Mouse (Mus musculus): ENCODE results near the gene C1s1. TPM values are rescaled to one million over a fixed set of nuclear protein-coding genes. Genes with fewer than 3 reads are reported as not detected.
"Not testable (repeated sequence)": the region's sequence is repeated elsewhere in the genome, so short reads cannot be mapped to it uniquely, and the experiment has no call there.

C1s1 gene
- polyA plus RNA-seq, 1 experiment, result 4.0 TPM

- Histone ChIP-seq H3K4me1 (ENCODE audit: control insufficient read depth, insufficient read depth, low read length) (no peaks in the 10 kb centered on the region), H3K27ac (ENCODE audit: insufficient read depth, low read length) (no peak overlapping the region), H3K4me3 (ENCODE audit: insufficient read depth, low read length) (no peak overlapping the region)
- no peak for TF ChIP-seq CTCF (IDR thresholded peaks at IDR 0.05; ENCODE audit: extremely low read depth, insufficient read depth, low read length)
- no peak for TF ChIP-seq POLR2A (IDR thresholded peaks at IDR 0.05; ENCODE audit: extremely low read depth, insufficient read depth, low read length)
These were observed 48.3 kb downstream of the C1s1 start for GRCm38 (mm10) chr6:124493886-124494285.

DNA sequence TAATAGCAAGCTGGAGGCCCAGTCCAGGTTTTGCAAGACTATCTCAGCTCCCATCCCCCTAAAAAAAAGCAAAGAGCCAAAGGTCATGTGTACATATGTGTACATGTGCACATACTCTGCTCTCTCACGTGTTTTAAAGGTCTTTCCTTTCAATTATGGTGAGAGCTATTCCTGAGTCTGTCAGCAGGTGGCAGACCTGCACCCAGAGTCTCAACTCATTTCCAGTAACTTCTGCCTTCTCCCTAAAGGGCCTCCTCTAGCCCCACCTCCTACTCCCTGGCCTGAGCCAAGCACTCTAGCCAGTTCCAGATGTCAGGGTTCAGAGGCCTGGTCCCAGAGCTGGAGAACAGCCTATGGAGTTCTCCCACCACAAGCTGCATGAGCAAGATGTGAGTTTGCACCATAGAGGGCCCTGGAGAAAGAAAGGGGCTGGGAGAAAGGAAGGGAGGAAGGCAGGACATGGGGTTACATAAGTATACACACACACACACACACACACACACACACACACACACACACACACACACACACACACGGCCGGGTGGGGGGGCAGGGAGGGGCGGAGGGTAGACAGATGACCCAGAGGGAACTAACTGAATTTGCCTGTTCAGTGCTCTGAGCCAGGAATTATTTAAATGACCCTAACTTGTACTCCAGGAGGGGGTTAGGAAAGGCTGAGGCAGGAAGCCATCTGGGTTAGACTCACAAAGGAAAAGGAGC is 49.2 kb downstream of the C1s1 start, which contains the start of gene C1rl:
TSS of gene C1rl (plus strand) at position 272 of the 720 bp plus-strand sequence.
- Histone ChIP-seq H3K27ac (ENCODE audit: insufficient read depth, low read length) (no peak within 1 kb of the TSS), H3K4me3 (ENCODE audit: insufficient read depth, low read length) (no peak within 1 kb of the TSS), H3K4me1 (ENCODE audit: control insufficient read depth, insufficient read depth, low read length) (no peaks in the 10 kb centered on the region)
- TF ChIP-seq CTCF (IDR thresholded peaks at IDR 0.05; ENCODE audit: extremely low read depth, insufficient read depth, low read length) (peak; percentile 78), POLR2A (IDR thresholded peaks at IDR 0.05; ENCODE audit: extremely low read depth, insufficient read depth, low read length) (no peak)

DNA sequence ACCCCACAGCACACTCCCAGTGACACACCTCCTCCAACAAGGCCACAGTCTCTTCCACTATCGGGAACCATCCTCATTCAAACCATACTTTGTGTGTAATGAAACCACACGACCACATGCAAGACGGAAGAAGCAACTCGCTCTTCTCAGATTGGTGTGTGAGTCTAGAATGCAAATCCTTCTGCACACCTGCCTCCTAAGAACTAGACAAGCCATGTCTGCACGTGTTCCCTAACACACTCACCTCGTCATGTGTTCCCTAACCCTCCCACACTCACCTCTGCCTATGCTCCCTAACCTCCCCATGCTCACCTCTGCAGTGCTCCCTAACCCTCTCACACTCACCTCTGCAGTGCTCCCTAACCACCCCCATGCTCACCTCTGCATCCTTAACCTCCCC is 50.7 kb downstream of the C1s1 start:
- no peak overlapping the region for H3K4me3 ChIP-seq (ENCODE audit: insufficient read depth, low read length)
- no peaks in the 10 kb centered on the region for H3K4me1 ChIP-seq (ENCODE audit: control insufficient read depth, insufficient read depth, low read length)
- TF ChIP-seq POLR2A (IDR thresholded peaks at IDR 0.05; ENCODE audit: extremely low read depth, insufficient read depth, low read length) (no peak), CTCF (IDR thresholded peaks at IDR 0.05; ENCODE audit: extremely low read depth, insufficient read depth, low read length) (no peak)
- H3K27ac ChIP-seq (ENCODE audit: insufficient read depth, low read length), result no peak overlapping the region

- H3K27ac ChIP-seq (ENCODE audit: insufficient read depth, low read length), result no peak overlapping the region
- no peaks in the 10 kb centered on the region for H3K4me1 ChIP-seq (ENCODE audit: control insufficient read depth, insufficient read depth, low read length)
- H3K4me3 ChIP-seq (ENCODE audit: insufficient read depth, low read length), result no peak overlapping the region
- TF ChIP-seq CTCF (IDR thresholded peaks at IDR 0.05; ENCODE audit: extremely low read depth, insufficient read depth, low read length), result no peak
- TF ChIP-seq POLR2A (IDR thresholded peaks at IDR 0.05; ENCODE audit: extremely low read depth, insufficient read depth, low read length), result no peak
These were observed 53.2 kb downstream of the C1s1 start for GRCm38 (mm10) chr6:124488952-124489351.

- H3K4me3 ChIP-seq (ENCODE audit: insufficient read depth, low read length), result no peak overlapping the region
- H3K4me1 ChIP-seq (ENCODE audit: control insufficient read depth, insufficient read depth, low read length), result no peaks in the 10 kb centered on the region
- no peak for TF ChIP-seq CTCF (IDR thresholded peaks at IDR 0.05; ENCODE audit: extremely low read depth, insufficient read depth, low read length)
- no peak for TF ChIP-seq POLR2A (IDR thresholded peaks at IDR 0.05; ENCODE audit: extremely low read depth, insufficient read depth, low read length)
- no peak overlapping the region for H3K27ac ChIP-seq (ENCODE audit: insufficient read depth, low read length)
These were observed 54.6 kb downstream of the C1s1 start for GRCm38 (mm10) chr6:124487509-124487908.

DNA sequence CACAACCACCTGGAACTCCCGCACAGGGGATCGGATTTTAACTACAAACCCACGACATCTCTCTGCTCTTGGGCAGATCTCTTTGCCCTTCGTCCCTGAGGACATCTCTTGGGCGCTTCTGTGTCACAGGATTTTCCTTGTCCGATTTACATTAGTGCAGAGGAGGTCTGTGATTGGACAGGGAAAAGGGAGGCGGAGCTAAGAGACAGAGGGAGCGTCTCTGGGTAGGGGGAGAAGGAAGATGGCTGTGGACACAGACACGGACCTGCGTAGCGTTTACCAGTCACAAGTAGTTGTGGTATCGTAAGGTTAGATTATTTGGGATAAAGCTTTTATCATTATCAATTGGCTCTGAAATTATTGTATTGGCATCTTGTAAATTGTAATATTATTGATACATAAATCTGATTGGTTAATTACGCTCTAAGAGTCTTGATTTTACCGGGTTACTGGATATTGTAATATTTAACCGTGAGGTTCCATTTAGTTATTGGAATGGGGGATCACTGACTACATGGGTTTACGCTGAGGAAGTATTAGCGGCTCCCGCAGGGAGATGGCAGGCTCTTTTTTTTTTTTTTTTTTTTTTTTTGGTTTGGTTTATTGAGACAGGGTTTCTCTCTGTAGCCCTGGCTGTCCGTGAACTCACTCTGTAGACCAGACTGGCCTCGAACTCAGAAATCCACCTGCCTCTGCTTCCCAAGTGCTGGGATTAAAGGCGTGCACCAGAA is 56.6 kb downstream of the C1s1 start:
- Histone ChIP-seq H3K4me1 (ENCODE audit: control insufficient read depth, insufficient read depth, low read length) (no peaks in the 10 kb centered on the region), H3K27ac (ENCODE audit: insufficient read depth, low read length) (no peak overlapping the region), H3K4me3 (ENCODE audit: insufficient read depth, low read length) (peak overlapping the region; percentile 29; the same call in 1 of the 2 replicates)
- TF ChIP-seq CTCF (IDR thresholded peaks at IDR 0.05; ENCODE audit: extremely low read depth, insufficient read depth, low read length), result no peak
- peak; percentile 62; the same call in 1 of the 2 replicates for TF ChIP-seq POLR2A (IDR thresholded peaks at IDR 0.05; ENCODE audit: extremely low read depth, insufficient read depth, low read length)

- no peak overlapping the region for H3K27ac ChIP-seq (ENCODE audit: insufficient read depth, low read length)
- no peaks in the 10 kb centered on the region for H3K4me1 ChIP-seq (ENCODE audit: control insufficient read depth, insufficient read depth, low read length)
- H3K4me3 ChIP-seq (ENCODE audit: insufficient read depth, low read length), result no peak overlapping the region; the same call in 1 of the 2 replicates
- TF ChIP-seq CTCF (IDR thresholded peaks at IDR 0.05; ENCODE audit: extremely low read depth, insufficient read depth, low read length) (no peak), POLR2A (IDR thresholded peaks at IDR 0.05; ENCODE audit: extremely low read depth, insufficient read depth, low read length) (no peak)
These were observed 57.3 kb downstream of the C1s1 start for GRCm38 (mm10) chr6:124484851-124485250.

DNA sequence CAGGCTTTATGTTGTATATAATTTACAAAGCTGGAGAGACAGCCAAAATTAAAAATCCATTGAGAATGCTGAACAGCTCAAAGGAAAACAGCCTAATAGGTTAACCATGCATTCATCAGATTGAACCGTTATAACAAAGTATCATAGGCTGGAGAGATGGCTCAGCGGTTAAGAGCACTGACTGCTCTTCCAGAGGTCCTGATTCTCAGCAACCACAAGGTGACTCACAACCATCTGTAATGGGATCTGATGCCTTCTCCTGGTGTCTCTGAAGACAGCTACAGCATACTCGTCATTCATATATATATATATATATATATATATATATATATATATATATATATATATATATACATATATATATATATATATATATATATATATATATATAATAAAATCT is 58.3 kb downstream of the C1s1 start:
- not testable (repeated sequence) for H3K4me1 ChIP-seq (ENCODE audit: control insufficient read depth, insufficient read depth, low read length); H3K27ac ChIP-seq (ENCODE audit: insufficient read depth, low read length); H3K4me3 ChIP-seq (ENCODE audit: insufficient read depth, low read length)

DNA sequence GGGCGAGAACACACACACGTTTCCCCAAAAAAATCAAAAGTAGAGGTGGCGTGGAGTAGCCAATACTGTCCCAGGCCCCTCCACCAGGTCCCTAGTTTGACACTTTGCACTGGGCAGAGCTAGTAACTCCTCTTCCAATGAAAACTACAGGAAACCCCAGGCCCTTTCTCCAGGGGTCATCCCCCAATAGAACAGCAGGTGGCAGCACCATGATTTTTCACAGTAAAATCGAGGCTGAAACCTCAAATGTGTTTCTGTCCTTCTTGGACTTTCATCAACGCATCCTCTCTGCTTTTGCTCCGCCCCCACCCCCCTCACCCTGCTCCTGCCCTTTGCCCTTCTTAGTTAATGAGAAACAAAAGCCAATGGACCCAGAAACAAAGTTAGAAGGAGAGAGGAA is 60.6 kb downstream of the C1s1 start:
- H3K4me3 ChIP-seq (ENCODE audit: insufficient read depth, low read length), result no peak overlapping the region
- TF ChIP-seq CTCF (IDR thresholded peaks at IDR 0.05; ENCODE audit: extremely low read depth, insufficient read depth, low read length) (peak; percentile 54), POLR2A (IDR thresholded peaks at IDR 0.05; ENCODE audit: extremely low read depth, insufficient read depth, low read length) (no peak)
- H3K27ac ChIP-seq (ENCODE audit: insufficient read depth, low read length), result no peak overlapping the region

More for the DNA sequence above, 60.6 kb downstream of the C1s1 start:
- H3K4me1 ChIP-seq (ENCODE audit: control insufficient read depth, insufficient read depth, low read length), result no peaks in the 10 kb centered on the region

Other genes with a start within 250 kb of the C1s1 start
- gene Cd163, start 237.7 kb downstream of the C1s1 start, polyA plus RNA-seq (2012; rRNA removed), result 0.35 and 0.44 TPM in 2 replicates
- 53.7 and 60.7 TPM in 2 replicates for gene Pex5, start 127.3 kb downstream of the C1s1 start, polyA plus RNA-seq (2012; rRNA removed)
- 280 TPM in 2 replicates for gene Clstn3, start 77.6 kb downstream of the C1s1 start, polyA plus RNA-seq (2012; rRNA removed)
- gene C1rl, start 49.2 kb downstream of the C1s1 start, polyA plus RNA-seq (2012; rRNA removed), result 0.19 and 0.38 TPM in 2 replicates
- 2.1 TPM in 2 replicates for gene C1ra, start 30.0 kb downstream of the C1s1 start, polyA plus RNA-seq (2012; rRNA removed)
- gene C1rb, start 27.9 kb upstream of the C1s1 start, polyA plus RNA-seq (2012; rRNA removed), result not detected in 2 replicates
- 0.29 and 0.34 TPM in 2 replicates for gene C1s2, start 93.7 kb upstream of the C1s1 start, polyA plus RNA-seq (2012; rRNA removed)
- 45.3 and 47.6 TPM in 2 replicates for gene Lpcat3, start 120.7 kb upstream of the C1s1 start, polyA plus RNA-seq (2012; rRNA removed)
- 57.3 and 58.3 TPM in 2 replicates for gene Emg1, start 169.8 kb upstream of the C1s1 start, polyA plus RNA-seq (2012; rRNA removed)
- gene Phb2, start 170.0 kb upstream of the C1s1 start, polyA plus RNA-seq (2012; rRNA removed), result 104 and 105 TPM in 2 replicates
- gene Ptpn6, start 196.4 kb upstream of the C1s1 start, polyA plus RNA-seq (2012; rRNA removed), result 6.3 and 6.5 TPM in 2 replicates
- gene Grcc10, start 199.0 kb upstream of the C1s1 start, polyA plus RNA-seq (2012; rRNA removed), result 340 and 352 TPM in 2 replicates
- gene Gm45234, start 213.7 kb upstream of the C1s1 start, polyA plus RNA-seq (2012; rRNA removed), result not detected in 2 replicates
- gene Atn1, start 214.2 kb upstream of the C1s1 start, polyA plus RNA-seq (2012; rRNA removed), result 60.7 and 63.3 TPM in 2 replicates
- gene Eno2, start 227.3 kb upstream of the C1s1 start, polyA plus RNA-seq (2012; rRNA removed), result 741 and 755 TPM in 2 replicates
- gene Lrrc23, start 237.4 kb upstream of the C1s1 start, polyA plus RNA-seq (2012; rRNA removed), result 2.4 and 5.0 TPM in 2 replicates